Mouse (Mus musculus): Measurements from ENCODE around the gene Wdcp.

DNA sequence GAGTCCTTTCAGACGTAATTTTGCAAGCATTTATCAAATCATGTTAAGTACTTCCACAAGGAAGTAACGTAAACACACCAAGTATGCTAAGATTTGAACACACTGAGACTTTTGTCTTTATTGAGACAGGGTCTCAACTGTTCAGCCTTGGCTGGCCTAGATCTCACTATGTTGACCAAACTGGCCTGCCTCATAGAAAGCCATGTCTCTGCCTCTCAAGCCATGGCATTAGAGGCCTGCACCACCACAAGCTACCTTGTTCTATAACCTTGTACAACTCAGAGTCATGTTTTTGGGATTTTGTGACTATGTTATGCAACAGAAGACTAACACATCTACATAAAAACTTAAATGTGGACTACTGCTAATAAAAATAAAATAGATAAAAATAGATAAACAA lies 39.0 kb downstream of the Wdcp start:
- TF ChIP-seq CTCF (IDR thresholded peaks at IDR 0.05; ENCODE audit: borderline replicate concordance, insufficient read depth, low read depth, low read length) (no peak), POLR2A (IDR thresholded peaks at IDR 0.05; ENCODE audit: borderline replicate concordance, insufficient read depth, low read length) (no peak)

All from cerebellum, adult 2 months (tissue).